Mouse (Mus musculus) heart, adult 2 months (tissue): ENCODE data around the gene Mecom. TPM values are rescaled to one million over a fixed set of nuclear protein-coding genes. Genes with fewer than 3 reads are reported as not detected.

ENCODE experiments used
- DNase-seq, 2 experiments: peaks; one replicate each; pipeline ENCODE4 v3.0.0; 2021
- H3K27ac ChIP-seq: fragments of 200-600 bp; 2 replicates; pipeline ENCODE4 v1.8.1; 2022
- H3K27me3 ChIP-seq: fragments of 200-500 bp; 2 replicates; pipeline ENCODE4 v1.6.1; 2012; ENCODE audit warnings: mild to moderate bottlenecking, low read length, inconsistent platforms, mixed read lengths; ENCODE audit not compliant: control insufficient read depth, insufficient read depth
- H3K36me3 ChIP-seq: fragments of 200-500 bp; 2 replicates; pipeline ENCODE4 v1.6.1; 2012; ENCODE audit warnings: low read length, inconsistent platforms; ENCODE audit not compliant: control insufficient read depth, insufficient read depth
- H3K4me1 ChIP-seq: fragments of 200-500 bp; 2 replicates; pipeline ENCODE4 v1.6.1; 2011; ENCODE audit warnings: low read length; ENCODE audit not compliant: control insufficient read depth, insufficient read depth
- H3K4me3 ChIP-seq: fragments of 200-600 bp; 2 replicates; pipeline ENCODE4 v1.8.1; 2022
- H3K79me2 ChIP-seq: fragments of 200-500 bp; replicated peaks from 2 replicates; pipeline ENCODE4 v1.6.1; 2012; ENCODE audit warnings: mild to moderate bottlenecking, inconsistent platforms, low read length, moderate library complexity, mixed read lengths; ENCODE audit not compliant: control insufficient read depth, insufficient read depth
- H3K9ac ChIP-seq: fragments of 200-500 bp; 2 replicates; pipeline ENCODE4 v1.6.1; 2012; ENCODE audit warnings: low read depth, mild to moderate bottlenecking, control low read depth, inconsistent platforms, low read length, mixed read lengths
- CTCF ChIP-seq: fragments of 200-600 bp; IDR thresholded peaks from 2 replicates; pipeline ENCODE4 v1.8.1; 2022; ENCODE audit warnings: antibody characterized with exemption, mild to moderate bottlenecking, moderate library complexity
- EP300 ChIP-seq: fragments of 200-500 bp; IDR thresholded peaks from 2 replicates; pipeline ENCODE4 v1.6.1; 2011; ENCODE audit warnings: low read depth, low read length, control low read depth; ENCODE audit not compliant: insufficient read depth
- POLR2A ChIP-seq: fragments of 200-500 bp; IDR thresholded peaks from 2 replicates; pipeline ENCODE4 v1.6.1; 2011; ENCODE audit warnings: mild to moderate bottlenecking, low read depth, low read length, control low read depth; ENCODE audit not compliant: insufficient read depth
- WGBS: fragments of 180-500 bp; shearing (Covaris S2); methylation state at CpG from one replicate; pipeline ENCODE4 v1.1.7; 2018; 5-methylcytosine and 5-hydroxymethylcytosine counted together
- intact Hi-C: fragments of 180-260 bp; cut with DNase I; formaldehyde crosslinking; loops from one replicate; pipeline ENCODE4 v1.15.1; 2025
- polyA plus RNA-seq: library from polyadenylated mRNA; depleted of rRNA; stranded (reverse); fragments of >200 nt; gene quantifications from 2 replicates; pipeline ENCODE4 v1.2.3, GENCODE M21; 2012
- total RNA-seq, 2 experiments: library from RNA; stranded (reverse); gene quantifications; 2 replicates each; pipeline ENCODE4 v1.2.3; 2021

The Mecom gene
- total and polyA plus RNA-seq, 3 experiments: 5.2 to 18.6 (median 12.5) TPM

- H3K27ac ChIP-seq: no peak overlapping the region
- H3K4me1 ChIP-seq: peaks cover 18% of the 10 kb centered on the region
- H3K36me3 ChIP-seq: peaks cover 5% of the 10 kb centered on the region; the same call in 1 of the 2 replicates
- no peak overlapping the region for H3K4me3 ChIP-seq
- WGBS: 94% methylated on average over 2 of the region's 2 CpGs
- no peaks in the 10 kb centered on the region for H3K27me3 ChIP-seq
- H3K9ac ChIP-seq: no peak overlapping the region
- TF ChIP-seq CTCF (peak; percentile 50), EP300 (no peak)
- DNase-seq: no peak
- no peaks in the 10 kb centered on the region for H3K79me2 ChIP-seq
- intact Hi-C loops: no loop called here
Measured at GRCm38 (mm10) chr3:30461831-30462230, 86.0 kb downstream of the Mecom start.

DNA sequence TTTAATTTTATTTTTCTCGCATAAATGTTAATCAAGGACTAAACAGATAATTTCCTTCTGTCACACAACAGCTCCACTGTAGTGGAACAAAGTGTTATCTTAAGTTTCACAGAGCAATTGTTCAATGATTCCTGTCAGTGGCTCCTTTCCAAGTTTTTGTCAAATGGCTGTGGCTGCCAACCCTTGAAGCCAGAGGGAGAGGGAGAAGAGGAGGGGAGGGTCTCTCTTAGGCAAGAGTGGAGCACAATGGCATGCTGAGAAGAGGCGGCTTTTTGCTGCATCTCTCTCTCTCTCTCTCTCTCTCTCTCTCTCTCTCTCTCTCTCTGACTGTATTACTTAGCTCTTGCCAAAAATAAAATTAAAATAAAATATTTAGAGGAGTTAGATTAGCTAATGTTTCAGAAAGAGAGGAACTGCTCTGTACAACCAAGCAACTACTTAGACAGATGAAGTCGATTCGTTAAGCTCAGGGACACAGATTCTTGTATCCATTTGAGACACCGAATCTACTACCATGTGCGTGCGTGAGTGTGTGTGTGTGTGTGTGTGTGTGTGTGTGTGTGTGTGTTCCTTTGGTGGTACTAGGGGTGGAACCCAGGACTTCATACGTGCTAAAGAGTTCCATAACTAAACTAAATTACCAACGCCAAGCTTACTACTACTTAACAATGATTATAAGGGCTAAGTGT, 86.8 kb downstream of the Mecom start:
- H3K4me1 ChIP-seq: peaks cover 16% of the 10 kb centered on the region
- H3K27me3 ChIP-seq: no peaks in the 10 kb centered on the region
- H3K4me3 ChIP-seq: no peak overlapping the region
- peaks cover 5% of the 10 kb centered on the region; the same call in 1 of the 2 replicates for H3K36me3 ChIP-seq
- 55% methylated on average over 9 of the region's 9 CpGs for WGBS
- DNase-seq: peak in 1 of 2 experiments; percentile 34
- no peak overlapping the region for H3K9ac ChIP-seq
- TF ChIP-seq EP300: 0 out of 2 replicates have a peak, but pooled peaks have one; percentile 42
- no peak for TF ChIP-seq CTCF
- H3K27ac ChIP-seq: peak overlapping the region; percentile 38
- intact Hi-C loops: no loop called here
- H3K79me2 ChIP-seq: no peaks in the 10 kb centered on the region

- 94% methylated on average over 4 of the region's 4 CpGs for WGBS
- no peak for DNase-seq
- peaks cover 11% of the 10 kb centered on the region for H3K4me1 ChIP-seq
- H3K27me3 ChIP-seq: no peaks in the 10 kb centered on the region
- H3K79me2 ChIP-seq: no peaks in the 10 kb centered on the region
- intact Hi-C loops: loop anchor here (5.0 kb wide), 1 partner anchor 702 kb away; no protein-coding TSS in a partner anchor
- H3K4me3 ChIP-seq: no peak overlapping the region
- peaks cover 2% of the 10 kb centered on the region; the same call in 1 of the 2 replicates for H3K36me3 ChIP-seq
- no peak overlapping the region for H3K27ac ChIP-seq
- H3K9ac ChIP-seq: no peak overlapping the region
- no peak for TF ChIP-seq POLR2A
- TF ChIP-seq CTCF: no peak
- TF ChIP-seq EP300: no peak
Measured at GRCm38 (mm10) chr3:30459626-30460025, 88.2 kb downstream of the Mecom start.

GRCm38 (mm10) chr3:30457975-30458678, 89.7 kb downstream of the Mecom start:
- DNase-seq: peak; percentile 29 to 40
- intact Hi-C loops: loop anchor here (2.0 to 5.0 kb wide), 2 partner anchors 51 to 701 kb away; no protein-coding TSS in a partner anchor
- WGBS: 42% methylated on average over 9 of the region's 9 CpGs

DNA sequence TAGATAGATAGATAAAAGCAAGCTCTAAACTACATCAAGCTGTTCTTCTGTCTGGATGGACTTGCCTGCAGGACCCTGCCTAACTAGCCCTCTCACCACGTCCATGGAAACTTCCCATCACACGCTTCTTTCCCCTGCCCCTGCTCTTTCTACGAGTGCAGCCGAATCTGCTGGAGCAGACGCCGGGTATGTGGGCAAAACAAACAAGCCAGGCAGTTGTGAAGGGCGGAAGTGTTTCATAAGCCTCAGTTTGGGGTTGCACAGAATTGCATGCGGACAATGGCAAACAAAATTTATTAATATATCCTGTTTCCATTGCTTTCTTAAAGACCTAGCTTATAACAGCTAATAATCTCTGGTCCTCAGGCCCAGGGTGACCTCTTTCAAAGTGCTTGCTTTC, 91.9 kb downstream of the Mecom start:
- WGBS: 67% methylated on average over 8 of the region's 8 CpGs
- H3K9ac ChIP-seq: no peak overlapping the region
- H3K27me3 ChIP-seq: no peaks in the 10 kb centered on the region
- no peak for DNase-seq
- no peaks in the 10 kb centered on the region for H3K79me2 ChIP-seq
- no peak for TF ChIP-seq POLR2A
- TF ChIP-seq EP300: no peak
- TF ChIP-seq CTCF: no peak
- intact Hi-C loops: loop anchor here (2.0 to 5.0 kb wide), 2 partner anchors 53 to 699 kb away; no protein-coding TSS in a partner anchor
- H3K36me3 ChIP-seq: peaks cover 2% of the 10 kb centered on the region; the same call in 1 of the 2 replicates
- H3K4me1 ChIP-seq: peaks cover 9% of the 10 kb centered on the region
- H3K27ac ChIP-seq: no peak overlapping the region
- H3K4me3 ChIP-seq: no peak overlapping the region

More at GRCm38 (mm10) chr3:30457975-30458678, 89.7 kb downstream of the Mecom start:
- Histone ChIP-seq H3K79me2 (no peaks in the 10 kb centered on the region), H3K36me3 (peaks cover 2% of the 10 kb centered on the region; the same call in 1 of the 2 replicates), H3K27ac (peak overlapping the region; percentile 45), H3K4me3 (no peak overlapping the region), H3K4me1 (peaks cover 11% of the 10 kb centered on the region), H3K9ac (no peak overlapping the region), H3K27me3 (no peaks in the 10 kb centered on the region)
- no peak for TF ChIP-seq EP300
- no peak for TF ChIP-seq POLR2A
- no peak for TF ChIP-seq CTCF
